Mouse (Mus musculus) forebrain, embryonic 10.5 days (tissue): Measurements from ENCODE around the gene Gm8909. TPM values are rescaled to one million over a fixed set of nuclear protein-coding genes. Genes with fewer than 3 reads are reported as not detected.

Experiments
- DNase-seq: peaks from one replicate; pipeline ENCODE4 v3.0.0-alpha.2; 2017; ENCODE audit warnings: low spot score; ENCODE audit errors: extremely low spot score
- H3K27ac ChIP-seq: fragments of 300-500 bp; sonication (generic); 2 replicates; pipeline ENCODE4 v1.5.1; 2016; ENCODE audit warnings: mild to moderate bottlenecking
- H3K27me3 ChIP-seq: fragments of 300-500 bp; sonication (generic); 2 replicates; pipeline ENCODE4 v1.6.1; 2016; ENCODE audit warnings: mild to moderate bottlenecking; ENCODE audit not compliant: poor library complexity, severe bottlenecking
- H3K36me3 ChIP-seq: fragments of 300-500 bp; sonication (generic); replicated peaks from 2 replicates; pipeline ENCODE4 v1.6.1; 2016; ENCODE audit warnings: mild to moderate bottlenecking, moderate library complexity
- H3K4me1 ChIP-seq: fragments of 300-500 bp; sonication (generic); 2 replicates; pipeline ENCODE4 v1.6.1; 2016
- H3K4me3 ChIP-seq: fragments of 300-500 bp; sonication (generic); 2 replicates; pipeline ENCODE4 v1.5.1; 2016; ENCODE audit warnings: mild to moderate bottlenecking, moderate library complexity
- H3K9me3 ChIP-seq: fragments of 300-500 bp; sonication (generic); 2 replicates; pipeline ENCODE4 v1.6.1; 2016; ENCODE audit warnings: mild to moderate bottlenecking, moderate library complexity
- WGBS: fragments of 180-500 bp; shearing (Covaris S2); methylation state at CpG from one replicate; pipeline ENCODE4 v1.1.7; 2016; 5-methylcytosine and 5-hydroxymethylcytosine counted together
- polyA plus RNA-seq: library from polyadenylated mRNA; unstranded; fragments of >200 nt; fragmentation: Nextera tagmentation; extraction: Ambion mirVana; gene quantifications from 2 replicates; pipeline ENCODE4 v1.2.1, GENCODE M21; 2016

Gene Gm8909
- polyA plus RNA-seq, result not detected in 2 replicates

GRCm38 (mm10) chr17:36168039-36168652 lies at the start of gene Gm8909:
Gene Gm8909, minus strand, starts transcription at chr17:36168537.
- Histone ChIP-seq H3K4me3 (peak within 1 kb of the TSS; percentile 31), H3K36me3 (no peaks in the 10 kb centered on the region), H3K9me3 (no peaks in the 10 kb centered on the region), H3K27ac (no peak within 1 kb of the TSS), H3K27me3 (peaks cover 82% of the 10 kb centered on the region), H3K4me1 (peaks cover 11% of the 10 kb centered on the region)
- 1% methylated on average over 62 of the region's 63 CpGs for WGBS
- no peak for DNase-seq

- H3K4me3 ChIP-seq, result peak overlapping the region; percentile 13
- no peaks in the 10 kb centered on the region for H3K36me3 ChIP-seq
- peaks cover 9% of the 10 kb centered on the region for H3K4me1 ChIP-seq
- no peak overlapping the region for H3K27ac ChIP-seq
- WGBS, result 2% methylated on average over 20 of the region's 20 CpGs
- no peaks in the 10 kb centered on the region for H3K9me3 ChIP-seq
- DNase-seq, result no peak
- H3K27me3 ChIP-seq, result peaks cover 97% of the 10 kb centered on the region
These were observed 47.2 kb upstream of the Gm8909 start for GRCm38 (mm10) chr17:36215586-36215985.

- no peak for DNase-seq
- H3K27ac ChIP-seq, result no peak overlapping the region
- no peaks in the 10 kb centered on the region for H3K9me3 ChIP-seq
- no peak overlapping the region for H3K4me3 ChIP-seq
- peaks cover 12% of the 10 kb centered on the region for H3K4me1 ChIP-seq
- no peaks in the 10 kb centered on the region for H3K36me3 ChIP-seq
- H3K27me3 ChIP-seq, result peaks cover 98% of the 10 kb centered on the region
These were observed 38.5 kb upstream of the Gm8909 start for GRCm38 (mm10) chr17:36206846-36207245.

GRCm38 (mm10) chr17:36205862-36206261 lies 37.5 kb upstream of the Gm8909 start:
- 2% methylated on average over 41 of the region's 41 CpGs for WGBS
- peak; percentile 28 for DNase-seq
- Histone ChIP-seq H3K4me3 (peak overlapping the region; percentile 47), H3K4me1 (peaks cover 12% of the 10 kb centered on the region), H3K27me3 (peaks cover 96% of the 10 kb centered on the region), H3K36me3 (no peaks in the 10 kb centered on the region), H3K9me3 (no peaks in the 10 kb centered on the region), H3K27ac (no peak overlapping the region)

- Histone ChIP-seq H3K4me3 (peak overlapping the region; percentile 47), H3K27ac (no peak overlapping the region), H3K9me3 (no peaks in the 10 kb centered on the region), H3K27me3 (peaks cover 92% of the 10 kb centered on the region), H3K36me3 (no peaks in the 10 kb centered on the region), H3K4me1 (peaks cover 12% of the 10 kb centered on the region)
- 3% methylated on average over 15 of the region's 15 CpGs for WGBS
- DNase-seq, result peak; percentile 23
These were observed 37.1 kb upstream of the Gm8909 start for GRCm38 (mm10) chr17:36205456-36205855.

- H3K27ac ChIP-seq, result no peak overlapping the region
- DNase-seq, result no peak
- WGBS, result 87% methylated on average over 2 of the region's 2 CpGs
- no peak overlapping the region for H3K4me3 ChIP-seq
- H3K36me3 ChIP-seq, result no peaks in the 10 kb centered on the region
- peaks cover 12% of the 10 kb centered on the region for H3K4me1 ChIP-seq
- H3K9me3 ChIP-seq, result no peaks in the 10 kb centered on the region
- peaks cover 85% of the 10 kb centered on the region for H3K27me3 ChIP-seq
These were observed 33.5 kb upstream of the Gm8909 start for GRCm38 (mm10) chr17:36201851-36202250.

GRCm38 (mm10) chr17:36198317-36198716 lies 30.0 kb upstream of the Gm8909 start:
- 10% methylated on average over 5 of the region's 5 CpGs for WGBS
- H3K9me3 ChIP-seq, result no peaks in the 10 kb centered on the region
- H3K27me3 ChIP-seq, result peaks cover 64% of the 10 kb centered on the region
- H3K36me3 ChIP-seq, result no peaks in the 10 kb centered on the region
- H3K4me3 ChIP-seq, result no peak overlapping the region
- H3K27ac ChIP-seq, result no peak overlapping the region
- no peaks in the 10 kb centered on the region for H3K4me1 ChIP-seq
- DNase-seq, result no peak

- Histone ChIP-seq H3K27me3 (peaks cover 68% of the 10 kb centered on the region), H3K27ac (no peak overlapping the region), H3K36me3 (no peaks in the 10 kb centered on the region), H3K4me3 (no peak overlapping the region), H3K4me1 (no peaks in the 10 kb centered on the region), H3K9me3 (no peaks in the 10 kb centered on the region)
- DNase-seq, result no peak
- WGBS, result 87% methylated on average over 6 of the region's 6 CpGs
These were observed 26.1 kb upstream of the Gm8909 start for GRCm38 (mm10) chr17:36194471-36194870.

- DNase-seq, result peak; percentile 78
- H3K4me1 ChIP-seq, result no peaks in the 10 kb centered on the region
- no peak overlapping the region for H3K27ac ChIP-seq
- no peaks in the 10 kb centered on the region for H3K36me3 ChIP-seq
- WGBS, result 32% methylated on average over 8 of the region's 8 CpGs
- no peaks in the 10 kb centered on the region for H3K9me3 ChIP-seq
- H3K4me3 ChIP-seq, result no peak overlapping the region
- H3K27me3 ChIP-seq, result peaks cover 68% of the 10 kb centered on the region
These were observed 25.3 kb upstream of the Gm8909 start for GRCm38 (mm10) chr17:36193546-36194141.

- Histone ChIP-seq H3K4me1 (no peaks in the 10 kb centered on the region), H3K27me3 (peaks cover 67% of the 10 kb centered on the region), H3K4me3 (no peak overlapping the region), H3K36me3 (no peaks in the 10 kb centered on the region), H3K27ac (no peak overlapping the region), H3K9me3 (no peaks in the 10 kb centered on the region)
- 64% methylated on average over 2 of the region's 2 CpGs for WGBS
- DNase-seq, result no peak
These were observed 24.0 kb upstream of the Gm8909 start for GRCm38 (mm10) chr17:36192371-36192770.

- no peak within 1 kb of the TSS for H3K4me3 ChIP-seq
- no peaks in the 10 kb centered on the region for H3K36me3 ChIP-seq
- WGBS, result 65% methylated on average over 2 of the region's 2 CpGs
- H3K4me1 ChIP-seq, result no peaks in the 10 kb centered on the region
- H3K27ac ChIP-seq, result no peak within 1 kb of the TSS
- no peaks in the 10 kb centered on the region for H3K9me3 ChIP-seq
- no peak for DNase-seq
- peaks cover 75% of the 10 kb centered on the region for H3K27me3 ChIP-seq
These were observed 21.8 kb upstream of the Gm8909 start, which contains the start of gene H2-T3 for GRCm38 (mm10) chr17:36190169-36190507. Gene H2-T3, minus strand, starts transcription at chr17:36190287.

GRCm38 (mm10) chr17:36189491-36190168 lies 21.3 kb upstream of the Gm8909 start:
- peaks cover 76% of the 10 kb centered on the region for H3K27me3 ChIP-seq
- WGBS, result 39% methylated on average over 18 of the region's 18 CpGs

GRCm38 (mm10) chr17:36187540-36187939 lies 19.2 kb upstream of the Gm8909 start:
- peaks cover 73% of the 10 kb centered on the region for H3K27me3 ChIP-seq
- no peaks in the 10 kb centered on the region for H3K4me1 ChIP-seq
- H3K4me3 ChIP-seq, result no peak overlapping the region
- H3K36me3 ChIP-seq, result no peaks in the 10 kb centered on the region
- no peaks in the 10 kb centered on the region for H3K9me3 ChIP-seq
- DNase-seq, result no peak
- no peak overlapping the region for H3K27ac ChIP-seq
- 68% methylated on average over 3 of the region's 3 CpGs for WGBS

More at GRCm38 (mm10) chr17:36189491-36190168, 21.3 kb upstream of the Gm8909 start:
- Histone ChIP-seq H3K27ac (no peak overlapping the region), H3K4me1 (no peaks in the 10 kb centered on the region), H3K4me3 (no peak overlapping the region), H3K36me3 (no peaks in the 10 kb centered on the region), H3K9me3 (no peaks in the 10 kb centered on the region)
- no peak for DNase-seq
